ENCODE assay signal across 28 mouse cellular contexts in the genomic region with DNA sequence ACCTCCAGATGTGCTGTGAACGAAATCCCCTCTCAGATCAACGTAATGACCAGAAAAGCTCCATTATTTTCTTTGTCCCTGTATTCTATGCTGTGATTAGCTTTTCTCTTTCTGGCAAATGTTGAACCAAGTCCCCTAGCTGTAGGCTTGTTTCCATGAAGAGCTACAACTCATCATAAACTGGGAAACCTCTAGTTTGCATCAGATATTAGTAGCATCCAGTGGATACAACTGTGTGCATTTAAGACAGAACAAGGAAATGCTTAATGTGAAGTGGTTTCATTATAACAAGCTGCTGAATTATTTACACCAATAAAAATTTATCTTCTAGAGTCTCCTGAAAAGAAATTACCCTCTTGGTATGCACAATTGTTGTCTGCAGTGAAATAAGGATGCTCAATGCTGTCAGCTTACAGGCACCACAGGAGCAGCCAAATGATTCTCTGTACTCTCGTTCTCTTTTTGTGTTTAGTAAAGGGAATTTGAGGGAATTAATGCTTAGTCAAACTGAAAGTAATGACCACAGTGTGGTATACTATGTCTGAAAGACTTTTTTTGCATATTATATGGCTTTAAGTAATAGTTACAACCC.
"Had no signal": no experiment of that assay in that cellular context is flagged by ENCODE, and none has a peak within 500 bp of the region (broad histone marks: within the 10 kb centered on the region; RNA-seq: fewer than 3 reads in every experiment).

No protein-coding gene starts in this region.

- H3K9ac ChIP-seq: embryonic facial prominence, embryonic 12.5 days; embryonic facial prominence, embryonic 13.5 days; embryonic facial prominence, embryonic 15.5 days; forebrain, embryonic 12.5 days; forebrain, embryonic 13.5 days; forebrain, embryonic 15.5 days; forebrain, postnatal 0 days had no signal

- H3K4me1 ChIP-seq: embryonic facial prominence, embryonic 10.5 days; embryonic facial prominence, embryonic 12.5 days; embryonic facial prominence, embryonic 13.5 days; embryonic facial prominence, embryonic 15.5 days; forebrain, embryonic 10.5 days; forebrain, embryonic 12.5 days; forebrain, embryonic 13.5 days; forebrain, embryonic 15.5 days had no signal

- H3K27me3 ChIP-seq: embryonic facial prominence, embryonic 12.5 days; embryonic facial prominence, embryonic 13.5 days; embryonic facial prominence, embryonic 15.5 days; forebrain, embryonic 12.5 days; forebrain, embryonic 13.5 days; forebrain, embryonic 15.5 days had no signal

- H3K36me3 ChIP-seq: embryonic facial prominence, embryonic 10.5 days; embryonic facial prominence, embryonic 12.5 days; embryonic facial prominence, embryonic 13.5 days; embryonic facial prominence, embryonic 15.5 days; forebrain, embryonic 10.5 days; forebrain, embryonic 12.5 days; forebrain, embryonic 15.5 days had no signal

- DNase-seq: cerebellum, adult 2 months; cerebellum, adult 8-10 months; cerebellum, adult 9-10 months; cerebellum, adult 9-11 months; cerebellum, postnatal 10 days; cerebellum, postnatal 14 days; cerebellum, postnatal 25 days; cerebellum, postnatal 36 days; embryo, embryonic 11 days; forebrain, postnatal 0 days; gastrocnemius, adult 2 months; gastrocnemius, postnatal 10 days; gastrocnemius, postnatal 25 days; gastrocnemius, postnatal 36 days; heart, adult 11 months; heart, adult 18-20 months; heart, adult 2 months had no signal

- H3K4me2 ChIP-seq: embryonic facial prominence, embryonic 12.5 days; embryonic facial prominence, embryonic 13.5 days; embryonic facial prominence, embryonic 15.5 days; forebrain, embryonic 12.5 days; forebrain, embryonic 13.5 days; forebrain, embryonic 15.5 days had no signal

- ATAC-seq: forebrain, embryonic 13.5 days; forebrain, embryonic 14.5 days; forebrain, embryonic 15.5 days; forebrain, embryonic 16.5 days; forebrain, postnatal 0 days had no signal

- H3K27ac ChIP-seq: embryonic facial prominence, embryonic 10.5 days; embryonic facial prominence, embryonic 12.5 days; embryonic facial prominence, embryonic 13.5 days; embryonic facial prominence, embryonic 15.5 days; forebrain, embryonic 10.5 days; forebrain, embryonic 12.5 days; forebrain, embryonic 13.5 days; forebrain, embryonic 15.5 days; gastrocnemius, adult 2 months; heart, adult 2 months had no signal

- H3K9me3 ChIP-seq: embryonic facial prominence, embryonic 10.5 days; embryonic facial prominence, embryonic 12.5 days; embryonic facial prominence, embryonic 13.5 days; embryonic facial prominence, embryonic 15.5 days; forebrain, embryonic 10.5 days; forebrain, embryonic 12.5 days; forebrain, embryonic 13.5 days; forebrain, embryonic 15.5 days had no signal

- H3K4me3 ChIP-seq: embryonic facial prominence, embryonic 10.5 days; embryonic facial prominence, embryonic 12.5 days; embryonic facial prominence, embryonic 13.5 days; embryonic facial prominence, embryonic 15.5 days; erythroblast, embryonic 14.5 days; forebrain, embryonic 10.5 days; forebrain, embryonic 12.5 days; forebrain, embryonic 13.5 days; forebrain, embryonic 15.5 days; gastrocnemius, adult 2 months; heart, adult 2 months had no signal
